Mouse (Mus musculus) MN1 (cell line): ENCODE measurements at regions not wholly inside any gene's neighbourhood (a gene's known extent, or its start where the extent isn't known, plus 50 kb on each side); places are given as distances from the start of the nearest gene placed in this dataset.

Experiments used
- DNase-seq: peaks from one replicate; pipeline ENCODE4 v3.0.0-alpha.2; 2016; ENCODE audit warnings: low spot score

GRCm38 (mm10) chr2:117023436-117023835, 97.7 kb upstream of the Spred1 start:
- DNase-seq, result peak; percentile 25

- no peak for DNase-seq
These were observed 94.1 kb upstream of the Spred1 start for GRCm38 (mm10) chr2:117027071-117027470.

GRCm38 (mm10) chr2:117028771-117029170, 92.4 kb upstream of the Spred1 start:
- no peak for DNase-seq

GRCm38 (mm10) chr2:117036197-117036872, 84.8 kb upstream of the Spred1 start:
- DNase-seq, result no peak

GRCm38 (mm10) chr2:117040211-117040610, 81.0 kb upstream of the Spred1 start:
- DNase-seq, result no peak

GRCm38 (mm10) chr2:117043831-117044230, 77.3 kb upstream of the Spred1 start:
- DNase-seq, result no peak

- peak; percentile 30 for DNase-seq
These were observed 72.9 kb upstream of the Spred1 start for GRCm38 (mm10) chr2:117048290-117048730.

GRCm38 (mm10) chr2:117050061-117050460, 71.1 kb upstream of the Spred1 start:
- no peak for DNase-seq

- DNase-seq, result no peak
These were observed 57.0 kb upstream of the Spred1 start for GRCm38 (mm10) chr2:117064126-117064525.

- no peak for DNase-seq
These were observed 50.8 kb upstream of the Spred1 start for GRCm38 (mm10) chr2:117070348-117070747.

- DNase-seq, result no peak
These were observed 50.1 kb upstream of the Spred1 start for GRCm38 (mm10) chr2:117071098-117071497.
